Mouse (Mus musculus): ENCODE data around the gene Defb22. TPM values are rescaled to one million over a fixed set of nuclear protein-coding genes. Genes with fewer than 3 reads are reported as not detected.

The Defb22 gene
- polyA plus RNA-seq, 1 experiment from 2014 or later: not detected

- no peak overlapping the region for H3K4me3 ChIP-seq
- WGBS: 28% methylated on average over 3 of the region's 3 CpGs
- H3K27ac ChIP-seq: no peak overlapping the region
- ATAC-seq (ENCODE audit: low FRiP score): no peak
- H3K9ac ChIP-seq: no peak overlapping the region
- no peaks in the 10 kb centered on the region for H3K36me3 ChIP-seq
- H3K9me3 ChIP-seq: no peaks in the 10 kb centered on the region
- H3K27me3 ChIP-seq: 0 out of 2 replicates have a peak, but pooled peaks cover 3% of the 10 kb centered on the region
- H3K4me1 ChIP-seq (replicated peaks): no peaks in the 10 kb centered on the region
- no peak overlapping the region for H3K4me2 ChIP-seq
Measured at GRCm38 (mm10) chr2:152472434-152472833, 17.5 kb downstream of the Defb22 start.

- Histone ChIP-seq H3K27me3 (0 out of 2 replicates have a peak, but pooled peaks cover 3% of the 10 kb centered on the region), H3K9ac (no peak overlapping the region), H3K36me3 (no peaks in the 10 kb centered on the region), H3K27ac (no peak overlapping the region), H3K4me2 (no peak overlapping the region), H3K4me3 (no peak overlapping the region), H3K9me3 (no peaks in the 10 kb centered on the region), H3K4me1 (replicated peaks) (no peaks in the 10 kb centered on the region)
- no peak for ATAC-seq (ENCODE audit: low FRiP score)
- WGBS: 33% methylated on average over 7 of the region's 7 CpGs
Measured at GRCm38 (mm10) chr2:152470973-152471372, 19.0 kb downstream of the Defb22 start.

- Histone ChIP-seq H3K36me3 (no peaks in the 10 kb centered on the region), H3K4me2 (no peak within 1 kb of the TSS), H3K9me3 (no peaks in the 10 kb centered on the region), H3K9ac (no peak within 1 kb of the TSS), H3K27me3 (no peaks in the 10 kb centered on the region), H3K27ac (no peak within 1 kb of the TSS), H3K4me1 (replicated peaks) (no peaks in the 10 kb centered on the region), H3K4me3 (no peak within 1 kb of the TSS)
- no peak for ATAC-seq (ENCODE audit: low FRiP score)
- WGBS: 94% methylated on average over 3 of the region's 3 CpGs
Measured at GRCm38 (mm10) chr2:152464570-152465150, 25.3 kb downstream of the Defb22 start, which contains the start of gene Defb23. Gene Defb23 (minus strand): TSS chr2:152464620.

- Histone ChIP-seq H3K4me3 (no peak overlapping the region), H3K27me3 (no peaks in the 10 kb centered on the region; the same call in 1 of the 2 replicates), H3K36me3 (no peaks in the 10 kb centered on the region), H3K4me2 (no peak overlapping the region), H3K27ac (no peak overlapping the region), H3K9ac (no peak overlapping the region), H3K4me1 (replicated peaks) (no peaks in the 10 kb centered on the region), H3K9me3 (no peaks in the 10 kb centered on the region)
- ATAC-seq (ENCODE audit: low FRiP score): no peak
- WGBS: 67% methylated on average over 13 of the region's 13 CpGs
Measured at GRCm38 (mm10) chr2:152459241-152459640, 30.7 kb downstream of the Defb22 start.

- ATAC-seq (ENCODE audit: low FRiP score): no peak; the same call in 1 of the 2 replicates
- H3K27ac ChIP-seq: no peak overlapping the region
- no peaks in the 10 kb centered on the region for H3K9me3 ChIP-seq
- 74% methylated on average over 4 of the region's 4 CpGs for WGBS
- H3K36me3 ChIP-seq: no peaks in the 10 kb centered on the region
- no peak overlapping the region for H3K4me3 ChIP-seq
- no peak overlapping the region for H3K4me2 ChIP-seq
- no peak overlapping the region for H3K9ac ChIP-seq
- no peaks in the 10 kb centered on the region for H3K27me3 ChIP-seq
- H3K4me1 ChIP-seq (replicated peaks): no peaks in the 10 kb centered on the region
Measured at GRCm38 (mm10) chr2:152452101-152452781, 37.7 kb downstream of the Defb22 start.

- 3% methylated on average over 5 of the region's 5 CpGs for WGBS
- no peak overlapping the region for H3K4me3 ChIP-seq
- H3K4me2 ChIP-seq: no peak overlapping the region
- H3K27ac ChIP-seq: no peak overlapping the region
- ATAC-seq (ENCODE audit: low FRiP score): no peak
- H3K9me3 ChIP-seq: no peaks in the 10 kb centered on the region
- no peak overlapping the region for H3K9ac ChIP-seq
- no peaks in the 10 kb centered on the region for H3K4me1 ChIP-seq (replicated peaks)
- H3K27me3 ChIP-seq: no peaks in the 10 kb centered on the region
- no peaks in the 10 kb centered on the region for H3K36me3 ChIP-seq
Measured at GRCm38 (mm10) chr2:152450241-152450640, 39.7 kb downstream of the Defb22 start.

GRCm38 (mm10) chr2:152447461-152447860 is 42.5 kb downstream of the Defb22 start:
- H3K27ac ChIP-seq: no peak overlapping the region
- H3K27me3 ChIP-seq: no peaks in the 10 kb centered on the region
- no peak overlapping the region for H3K4me2 ChIP-seq
- H3K9ac ChIP-seq: no peak overlapping the region
- no peaks in the 10 kb centered on the region; the same call in 1 of the 2 replicates for H3K4me1 ChIP-seq (replicated peaks)
- 65% methylated on average over 5 of the region's 5 CpGs for WGBS
- H3K4me3 ChIP-seq: no peak overlapping the region
- H3K9me3 ChIP-seq: no peaks in the 10 kb centered on the region
- no peaks in the 10 kb centered on the region for H3K36me3 ChIP-seq
- no peak for ATAC-seq (ENCODE audit: low FRiP score)

GRCm38 (mm10) chr2:152446642-152447041 is 43.3 kb downstream of the Defb22 start:
- Histone ChIP-seq H3K36me3 (no peaks in the 10 kb centered on the region), H3K4me2 (no peak overlapping the region), H3K4me3 (no peak overlapping the region), H3K9me3 (no peaks in the 10 kb centered on the region), H3K9ac (no peak overlapping the region), H3K27me3 (no peaks in the 10 kb centered on the region), H3K4me1 (replicated peaks) (no peaks in the 10 kb centered on the region; the same call in 1 of the 2 replicates), H3K27ac (no peak overlapping the region)
- 73% methylated on average over 2 of the region's 2 CpGs for WGBS
- ATAC-seq (ENCODE audit: low FRiP score): no peak

- no peak overlapping the region for H3K4me2 ChIP-seq
Measured at GRCm38 (mm10) chr2:152443281-152443680, 46.7 kb downstream of the Defb22 start.

GRCm38 (mm10) chr2:152442322-152442721 is 47.6 kb downstream of the Defb22 start:
- Histone ChIP-seq H3K9ac (no peak overlapping the region), H3K27ac (no peak overlapping the region), H3K9me3 (no peaks in the 10 kb centered on the region), H3K4me2 (no peak overlapping the region), H3K27me3 (no peaks in the 10 kb centered on the region), H3K4me1 (replicated peaks) (peaks cover 4% of the 10 kb centered on the region), H3K4me3 (no peak overlapping the region), H3K36me3 (no peaks in the 10 kb centered on the region)
- ATAC-seq (ENCODE audit: low FRiP score): no peak
- 76% methylated on average over 4 of the region's 4 CpGs for WGBS

More at GRCm38 (mm10) chr2:152443281-152443680, 46.7 kb downstream of the Defb22 start:
- Histone ChIP-seq H3K9ac (no peak overlapping the region), H3K36me3 (no peaks in the 10 kb centered on the region), H3K9me3 (no peaks in the 10 kb centered on the region), H3K4me1 (replicated peaks) (no peaks in the 10 kb centered on the region; the same call in 1 of the 2 replicates), H3K27me3 (no peaks in the 10 kb centered on the region), H3K27ac (no peak overlapping the region), H3K4me3 (no peak overlapping the region)
- 88% methylated on average over 8 of the region's 8 CpGs for WGBS
- ATAC-seq (ENCODE audit: low FRiP score): no peak

- 88% methylated on average over 2 of the region's 2 CpGs for WGBS
- ATAC-seq (ENCODE audit: low FRiP score): no peak
Measured at GRCm38 (mm10) chr2:152439833-152440232, 50.1 kb downstream of the Defb22 start.

GRCm38 (mm10) chr2:152438963-152439362 is 51.0 kb downstream of the Defb22 start:
- H3K27me3 ChIP-seq: 0 out of 2 replicates have a peak, but pooled peaks cover 5% of the 10 kb centered on the region
- ATAC-seq (ENCODE audit: low FRiP score): no peak
- H3K27ac ChIP-seq: no peak overlapping the region
- H3K9ac ChIP-seq: no peak overlapping the region
- H3K36me3 ChIP-seq: no peaks in the 10 kb centered on the region
- WGBS: 75% methylated on average over 1 of the region's 1 CpGs
- H3K9me3 ChIP-seq: no peaks in the 10 kb centered on the region
- H3K4me2 ChIP-seq: no peak overlapping the region
- peaks cover 15% of the 10 kb centered on the region for H3K4me1 ChIP-seq (replicated peaks)
- H3K4me3 ChIP-seq: no peak overlapping the region

More at GRCm38 (mm10) chr2:152439833-152440232, 50.1 kb downstream of the Defb22 start:
- 0 out of 2 replicates have a peak, but pooled peaks cover 5% of the 10 kb centered on the region for H3K27me3 ChIP-seq
- no peak overlapping the region for H3K4me3 ChIP-seq
- no peaks in the 10 kb centered on the region for H3K9me3 ChIP-seq
- H3K36me3 ChIP-seq: no peaks in the 10 kb centered on the region
- no peak overlapping the region for H3K4me2 ChIP-seq
- peaks cover 15% of the 10 kb centered on the region for H3K4me1 ChIP-seq (replicated peaks)
- H3K9ac ChIP-seq: no peak overlapping the region
- no peak overlapping the region for H3K27ac ChIP-seq
